Mouse (Mus musculus): ENCODE results near the gene Atp8b5. TPM values are rescaled to one million over a fixed set of nuclear protein-coding genes. Genes with fewer than 3 reads are reported as not detected.

Atp8b5 gene
- 0.27 and 0.60 TPM in 2 replicates for polyA plus RNA-seq (2014; fragmentation: Nextera tagmentation; extraction: Ambion mirVana)

- WGBS: 2% methylated on average over 19 of the region's 19 CpGs
- peak within 1 kb of the TSS; percentile 38 for H3K4me3 ChIP-seq (replicated peaks; ENCODE audit: low read length)
- DNase-seq (ENCODE audit: low spot score) (peak; percentile 85), ATAC-seq (ENCODE audit: low FRiP score) (peak; percentile 96)
- peaks cover 16% of the 10 kb centered on the region; the same call in 1 of the 2 replicates for H3K36me3 ChIP-seq (replicated peaks; ENCODE audit: control insufficient read depth, insufficient read depth)
- H3K4me2 ChIP-seq (replicated peaks): peak within 1 kb of the TSS; percentile 72
- H3K27me3 ChIP-seq (ENCODE audit: control insufficient read depth, insufficient read depth, low read length): no peaks in the 10 kb centered on the region
- H3K27ac ChIP-seq: peak within 1 kb of the TSS; percentile 18; the same call in 1 of the 2 replicates
- H3K9me3 ChIP-seq (ENCODE audit: control insufficient read depth, low read length): no peaks in the 10 kb centered on the region
- H3K4me1 ChIP-seq (replicated peaks; ENCODE audit: control insufficient read depth, insufficient read depth, low read length): no peaks in the 10 kb centered on the region
- peak within 1 kb of the TSS; percentile 63 for H3K9ac ChIP-seq
These were observed at the start of gene Atp8b5 for GRCm38 (mm10) chr4:43266623-43267322. TSS of gene Atp8b5 (plus strand) at chr4:43267159.

GRCm38 (mm10) chr4:43217997-43218396 is 49.0 kb upstream of the Atp8b5 start:
- Histone ChIP-seq H3K9me3 (ENCODE audit: control insufficient read depth, low read length) (no peaks in the 10 kb centered on the region), H3K27ac (no peak overlapping the region), H3K36me3 (replicated peaks; ENCODE audit: control insufficient read depth, insufficient read depth) (no peaks in the 10 kb centered on the region), H3K27me3 (ENCODE audit: control insufficient read depth, insufficient read depth, low read length) (no peaks in the 10 kb centered on the region), H3K4me3 (replicated peaks; ENCODE audit: low read length) (no peak overlapping the region), H3K9ac (no peak overlapping the region), H3K4me2 (replicated peaks) (no peak overlapping the region), H3K4me1 (replicated peaks; ENCODE audit: control insufficient read depth, insufficient read depth, low read length) (no peaks in the 10 kb centered on the region)
- 88% methylated on average over 1 of the region's 1 CpGs for WGBS
- ATAC-seq (ENCODE audit: low FRiP score): no peak
- DNase-seq (ENCODE audit: low spot score): no peak

GRCm38 (mm10) chr4:43231821-43232220 is 35.1 kb upstream of the Atp8b5 start:
- Histone ChIP-seq H3K9me3 (ENCODE audit: control insufficient read depth, low read length) (no peaks in the 10 kb centered on the region), H3K27me3 (ENCODE audit: control insufficient read depth, insufficient read depth, low read length) (no peaks in the 10 kb centered on the region), H3K4me2 (replicated peaks) (no peak overlapping the region), H3K27ac (no peak overlapping the region), H3K36me3 (replicated peaks; ENCODE audit: control insufficient read depth, insufficient read depth) (peaks cover 27% of the 10 kb centered on the region; the same call in 1 of the 2 replicates), H3K9ac (no peak overlapping the region), H3K4me3 (replicated peaks; ENCODE audit: low read length) (no peak overlapping the region), H3K4me1 (replicated peaks; ENCODE audit: control insufficient read depth, insufficient read depth, low read length) (no peaks in the 10 kb centered on the region)
- WGBS: 94% methylated on average over 3 of the region's 3 CpGs
- no peak for ATAC-seq (ENCODE audit: low FRiP score)
- DNase-seq (ENCODE audit: low spot score): no peak

- DNase-seq (ENCODE audit: low spot score): no peak
- H3K27me3 ChIP-seq (ENCODE audit: control insufficient read depth, insufficient read depth, low read length): no peaks in the 10 kb centered on the region
- no peak overlapping the region for H3K27ac ChIP-seq
- H3K4me3 ChIP-seq (replicated peaks; ENCODE audit: low read length): no peak overlapping the region
- no peaks in the 10 kb centered on the region for H3K9me3 ChIP-seq (ENCODE audit: control insufficient read depth, low read length)
- ATAC-seq (ENCODE audit: low FRiP score): no peak
- 96% methylated on average over 1 of the region's 1 CpGs for WGBS
- no peaks in the 10 kb centered on the region for H3K4me1 ChIP-seq (replicated peaks; ENCODE audit: control insufficient read depth, insufficient read depth, low read length)
- H3K9ac ChIP-seq: no peak overlapping the region
- peaks cover 33% of the 10 kb centered on the region for H3K36me3 ChIP-seq (replicated peaks; ENCODE audit: control insufficient read depth, insufficient read depth)
- no peak overlapping the region for H3K4me2 ChIP-seq (replicated peaks)
These were observed 34.0 kb upstream of the Atp8b5 start for GRCm38 (mm10) chr4:43232985-43233384.

DNA sequence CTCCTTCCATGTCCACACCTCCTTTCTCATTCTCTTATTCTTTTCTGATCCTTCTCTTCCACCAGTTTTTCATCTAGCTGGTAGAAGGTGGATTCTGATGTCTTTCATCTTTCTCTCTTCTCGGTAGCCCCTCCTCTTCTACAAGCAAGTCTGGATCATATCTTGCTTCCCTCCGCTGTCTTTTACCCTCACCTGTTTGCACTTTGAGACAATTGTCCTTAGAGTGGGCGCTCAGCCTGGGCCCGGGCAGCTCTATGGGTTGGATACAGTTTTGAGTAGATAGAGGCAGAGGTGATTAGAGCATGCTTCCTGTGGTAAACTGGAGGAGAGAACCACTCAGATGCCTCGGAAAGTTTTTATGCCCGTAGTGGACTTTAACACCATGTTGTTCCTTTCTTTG is 33.5 kb upstream of the Atp8b5 start:
- ATAC-seq (ENCODE audit: low FRiP score) (no peak), DNase-seq (ENCODE audit: low spot score) (no peak)
- H3K36me3 ChIP-seq (replicated peaks; ENCODE audit: control insufficient read depth, insufficient read depth): peaks cover 38% of the 10 kb centered on the region
- H3K9ac ChIP-seq: no peak overlapping the region
- H3K27ac ChIP-seq: no peak overlapping the region
- H3K4me3 ChIP-seq (replicated peaks; ENCODE audit: low read length): no peak overlapping the region
- no peaks in the 10 kb centered on the region for H3K4me1 ChIP-seq (replicated peaks; ENCODE audit: control insufficient read depth, insufficient read depth, low read length)
- 97% methylated on average over 6 of the region's 6 CpGs for WGBS
- H3K4me2 ChIP-seq (replicated peaks): no peak overlapping the region
- H3K27me3 ChIP-seq (ENCODE audit: control insufficient read depth, insufficient read depth, low read length): no peaks in the 10 kb centered on the region
- H3K9me3 ChIP-seq (ENCODE audit: control insufficient read depth, low read length): no peaks in the 10 kb centered on the region

- no peak overlapping the region for H3K9ac ChIP-seq
- H3K9me3 ChIP-seq (ENCODE audit: control insufficient read depth, low read length): no peaks in the 10 kb centered on the region
- H3K27ac ChIP-seq: no peak overlapping the region
- ATAC-seq (ENCODE audit: low FRiP score) (no peak), DNase-seq (ENCODE audit: low spot score) (no peak)
- no peak overlapping the region for H3K4me3 ChIP-seq (replicated peaks; ENCODE audit: low read length)
- no peaks in the 10 kb centered on the region for H3K4me1 ChIP-seq (replicated peaks; ENCODE audit: control insufficient read depth, insufficient read depth, low read length)
- 90% methylated on average over 9 of the region's 9 CpGs for WGBS
- H3K27me3 ChIP-seq (ENCODE audit: control insufficient read depth, insufficient read depth, low read length): no peaks in the 10 kb centered on the region
- H3K36me3 ChIP-seq (replicated peaks; ENCODE audit: control insufficient read depth, insufficient read depth): peaks cover 63% of the 10 kb centered on the region
- H3K4me2 ChIP-seq (replicated peaks): no peak overlapping the region
These were observed 30.1 kb upstream of the Atp8b5 start for GRCm38 (mm10) chr4:43236898-43237297.

DNA sequence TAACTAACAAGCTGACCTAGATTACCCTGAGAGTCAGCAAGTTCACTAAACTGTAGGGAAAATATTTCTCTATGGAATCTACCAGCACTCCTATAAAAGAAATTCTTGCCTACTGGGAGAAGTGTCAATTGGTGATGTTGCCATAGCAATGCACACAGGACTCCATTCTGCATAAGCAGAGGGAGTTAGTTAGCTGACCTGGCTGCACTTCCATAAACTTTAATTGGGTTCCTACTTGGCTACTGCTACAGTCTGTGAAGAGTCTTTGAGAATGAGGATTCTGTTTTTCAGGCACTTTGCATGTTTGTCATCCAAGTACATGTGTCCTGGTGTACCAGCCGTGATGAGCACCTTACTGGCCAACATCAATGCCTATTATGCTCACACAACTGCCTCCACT is 26.2 kb upstream of the Atp8b5 start:
- no peak overlapping the region for H3K4me3 ChIP-seq (replicated peaks; ENCODE audit: low read length)
- DNase-seq (ENCODE audit: low spot score) (no peak), ATAC-seq (ENCODE audit: low FRiP score) (no peak)
- H3K9me3 ChIP-seq (ENCODE audit: control insufficient read depth, low read length): no peaks in the 10 kb centered on the region
- WGBS: 70% methylated on average over 1 of the region's 1 CpGs
- H3K4me2 ChIP-seq (replicated peaks): no peak overlapping the region
- no peaks in the 10 kb centered on the region for H3K27me3 ChIP-seq (ENCODE audit: control insufficient read depth, insufficient read depth, low read length)
- no peaks in the 10 kb centered on the region for H3K4me1 ChIP-seq (replicated peaks; ENCODE audit: control insufficient read depth, insufficient read depth, low read length)
- H3K27ac ChIP-seq: no peak overlapping the region
- H3K36me3 ChIP-seq (replicated peaks; ENCODE audit: control insufficient read depth, insufficient read depth): peaks cover 59% of the 10 kb centered on the region
- H3K9ac ChIP-seq: no peak overlapping the region

GRCm38 (mm10) chr4:43244022-43244421 is 22.9 kb upstream of the Atp8b5 start:
- Histone ChIP-seq H3K36me3 (replicated peaks; ENCODE audit: control insufficient read depth, insufficient read depth) (peaks cover 44% of the 10 kb centered on the region), H3K9ac (no peak overlapping the region), H3K27ac (no peak overlapping the region), H3K4me1 (replicated peaks; ENCODE audit: control insufficient read depth, insufficient read depth, low read length) (no peaks in the 10 kb centered on the region), H3K4me3 (replicated peaks; ENCODE audit: low read length) (no peak overlapping the region), H3K27me3 (ENCODE audit: control insufficient read depth, insufficient read depth, low read length) (no peaks in the 10 kb centered on the region), H3K4me2 (replicated peaks) (no peak overlapping the region), H3K9me3 (ENCODE audit: control insufficient read depth, low read length) (no peaks in the 10 kb centered on the region)
- ATAC-seq (ENCODE audit: low FRiP score) (no peak), DNase-seq (ENCODE audit: low spot score) (peak; percentile 36)
- 51% methylated on average over 2 of the region's 2 CpGs for WGBS

DNA sequence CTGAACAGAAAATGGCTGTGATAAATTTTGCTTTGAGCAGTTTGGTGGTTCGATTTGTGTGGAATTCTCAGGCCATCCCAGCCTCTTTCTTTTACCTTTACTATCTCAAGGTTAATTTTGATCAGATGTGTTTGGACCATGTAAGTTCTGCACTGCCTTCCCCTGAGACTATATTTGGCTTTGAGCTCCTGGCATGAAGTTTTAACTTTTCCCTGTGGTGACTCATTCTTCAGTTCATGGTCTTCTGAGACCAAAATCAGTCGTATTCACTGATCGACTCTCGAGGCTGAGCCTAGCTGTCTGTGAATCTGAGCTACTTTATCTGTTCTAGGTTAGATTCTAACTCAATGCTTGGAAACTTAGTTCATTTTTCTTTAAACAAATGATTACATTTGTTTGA is 21.2 kb upstream of the Atp8b5 start:
- no peaks in the 10 kb centered on the region for H3K4me1 ChIP-seq (replicated peaks; ENCODE audit: control insufficient read depth, insufficient read depth, low read length)
- H3K4me2 ChIP-seq (replicated peaks): no peak overlapping the region
- ATAC-seq (ENCODE audit: low FRiP score) (no peak), DNase-seq (ENCODE audit: low spot score) (no peak)
- H3K27ac ChIP-seq: no peak overlapping the region
- no peaks in the 10 kb centered on the region for H3K27me3 ChIP-seq (ENCODE audit: control insufficient read depth, insufficient read depth, low read length)
- WGBS: 91% methylated on average over 4 of the region's 4 CpGs
- peaks cover 44% of the 10 kb centered on the region for H3K36me3 ChIP-seq (replicated peaks; ENCODE audit: control insufficient read depth, insufficient read depth)
- no peak overlapping the region for H3K4me3 ChIP-seq (replicated peaks; ENCODE audit: low read length)
- no peak overlapping the region for H3K9ac ChIP-seq
- no peaks in the 10 kb centered on the region for H3K9me3 ChIP-seq (ENCODE audit: control insufficient read depth, low read length)

- Histone ChIP-seq H3K27me3 (ENCODE audit: control insufficient read depth, insufficient read depth, low read length) (no peaks in the 10 kb centered on the region), H3K27ac (no peak overlapping the region), H3K9ac (no peak overlapping the region), H3K36me3 (replicated peaks; ENCODE audit: control insufficient read depth, insufficient read depth) (peaks cover 53% of the 10 kb centered on the region), H3K4me2 (replicated peaks) (no peak overlapping the region), H3K9me3 (ENCODE audit: control insufficient read depth, low read length) (no peaks in the 10 kb centered on the region), H3K4me1 (replicated peaks; ENCODE audit: control insufficient read depth, insufficient read depth, low read length) (no peaks in the 10 kb centered on the region), H3K4me3 (replicated peaks; ENCODE audit: low read length) (no peak overlapping the region)
- no peak for DNase-seq (ENCODE audit: low spot score)
- WGBS: 19% methylated on average over 7 of the region's 7 CpGs
- ATAC-seq (ENCODE audit: low FRiP score): no peak
These were observed 18.9 kb upstream of the Atp8b5 start for GRCm38 (mm10) chr4:43248026-43248425.
